Mouse (Mus musculus) cerebellum, postnatal 36 days (tissue): ENCODE measurements at regions not wholly inside any gene's neighbourhood (a gene's known extent, or its start where the extent isn't known, plus 50 kb on each side); places are given as distances from the start of the nearest gene placed in this dataset.

Source experiments
- DNase-seq, 2 experiments: peaks; one replicate each; pipeline ENCODE4 v3.0.0; 2021 to 2022; ENCODE audit warnings: mixed read lengths in 2 of 2

- DNase-seq = no peak
These were observed 933.3 kb upstream of the Cited2 start for GRCm38 (mm10) chr10:16789641-16790243.

GRCm38 (mm10) chr10:16803978-16804377, 919.0 kb upstream of the Cited2 start:
- no peak for DNase-seq

- no peak for DNase-seq
These were observed 912.3 kb upstream of the Cited2 start for GRCm38 (mm10) chr10:16810716-16811115.

DNA sequence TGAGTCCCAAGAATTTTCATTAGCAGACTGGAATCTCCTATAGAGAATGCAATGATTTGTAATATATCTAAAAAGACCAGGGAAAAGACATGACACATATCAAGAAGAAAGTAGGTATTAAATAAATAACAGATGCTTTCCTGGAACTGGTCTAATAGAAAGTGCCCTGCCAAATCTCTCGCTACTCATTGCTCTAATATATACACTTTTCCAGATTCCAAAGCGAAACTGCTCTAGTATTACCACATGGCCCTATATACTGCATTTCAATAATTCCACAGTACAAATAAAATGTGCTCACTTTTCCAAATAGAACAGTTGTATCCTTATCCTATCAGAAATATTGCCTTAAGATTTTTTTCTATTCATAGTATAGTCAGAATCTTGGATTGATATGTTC, 909.0 kb upstream of the Cited2 start:
- DNase-seq = no peak

DNA sequence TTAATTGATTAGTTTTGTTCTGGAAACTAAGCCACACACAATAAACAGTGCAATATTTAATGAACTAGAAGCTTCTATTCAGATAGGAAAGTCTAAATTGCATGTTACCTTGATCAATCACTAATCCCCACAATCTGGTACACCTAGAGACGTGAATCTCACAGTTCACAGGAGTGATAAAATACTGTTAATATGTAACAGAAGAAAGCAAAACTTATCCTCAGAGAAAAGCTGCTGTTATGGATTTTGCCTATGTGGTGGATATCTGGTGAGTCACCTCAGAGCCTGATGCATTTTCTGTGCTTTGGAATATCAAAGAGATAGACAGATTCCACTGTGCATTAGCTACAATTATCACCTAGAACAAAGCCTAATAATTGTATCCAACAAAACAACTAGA, 861.5 kb upstream of the Cited2 start:
- DNase-seq = no peak

DNA sequence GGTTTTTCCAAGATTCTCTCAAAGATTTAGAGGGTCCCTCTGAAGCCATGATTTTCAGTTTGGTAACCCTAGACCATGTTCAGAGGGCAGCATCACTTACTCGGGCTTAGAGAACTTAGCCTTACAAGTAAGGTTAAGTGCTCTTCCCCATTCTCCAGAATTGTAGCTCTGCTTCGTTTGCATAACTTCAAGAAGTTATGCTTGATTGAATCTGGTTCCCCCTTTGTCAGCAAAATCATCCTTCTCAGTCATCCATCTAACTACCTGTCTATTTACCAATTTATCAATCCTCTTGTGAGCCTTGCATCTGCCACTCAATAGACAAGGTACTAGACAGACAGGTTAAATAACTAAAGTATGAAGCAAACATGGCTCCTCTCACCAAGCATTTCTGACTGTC, 856.1 kb upstream of the Cited2 start:
- DNase-seq = no peak

DNA sequence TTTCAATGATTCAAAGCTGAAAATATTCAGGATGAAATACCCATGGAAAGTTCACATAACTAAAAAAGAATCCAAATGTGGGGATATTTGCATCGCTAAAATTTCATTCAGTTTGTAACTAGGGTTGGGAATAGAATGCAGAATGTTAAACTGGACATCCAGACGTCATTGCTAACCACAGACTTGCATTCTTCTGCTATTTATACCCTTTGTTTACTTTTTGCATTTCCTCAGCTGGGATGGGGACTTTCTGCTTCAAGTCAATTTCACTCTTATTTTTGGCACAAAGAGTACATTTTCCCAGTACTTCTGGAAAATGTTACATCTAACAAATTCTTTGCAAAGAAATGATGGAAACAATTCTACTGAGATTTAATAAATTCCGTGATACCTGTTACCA, 848.9 kb upstream of the Cited2 start:
- DNase-seq = no peak

DNA sequence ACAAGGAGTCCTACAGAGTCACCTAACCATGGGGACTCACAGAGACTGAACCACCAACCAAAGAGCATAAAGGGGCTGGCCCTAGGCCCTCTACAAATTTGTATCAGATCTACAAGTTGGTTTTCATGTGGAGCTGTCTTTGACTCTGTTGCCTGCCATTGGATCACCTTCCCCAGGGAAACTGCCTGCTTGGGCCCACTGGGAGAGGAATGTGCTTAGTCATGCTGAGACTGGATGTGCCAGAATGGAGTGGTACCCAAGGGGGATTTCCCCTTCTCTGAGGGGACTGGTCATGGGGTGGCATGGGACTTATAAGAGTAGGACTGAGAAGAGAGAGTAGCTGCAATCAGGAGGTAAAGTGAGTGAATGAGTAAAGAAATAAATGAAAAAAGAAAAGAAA, 844.8 kb upstream of the Cited2 start:
- DNase-seq = no peak

- DNase-seq = no peak
These were observed 829.7 kb upstream of the Cited2 start for GRCm38 (mm10) chr10:16893316-16893715.

- DNase-seq = no peak
These were observed 827.7 kb upstream of the Cited2 start for GRCm38 (mm10) chr10:16895332-16895731.

GRCm38 (mm10) chr10:16922888-16923287, 800.1 kb upstream of the Cited2 start:
- no peak for DNase-seq

- DNase-seq = no peak
These were observed 799.2 kb upstream of the Cited2 start for GRCm38 (mm10) chr10:16923851-16924250.

DNA sequence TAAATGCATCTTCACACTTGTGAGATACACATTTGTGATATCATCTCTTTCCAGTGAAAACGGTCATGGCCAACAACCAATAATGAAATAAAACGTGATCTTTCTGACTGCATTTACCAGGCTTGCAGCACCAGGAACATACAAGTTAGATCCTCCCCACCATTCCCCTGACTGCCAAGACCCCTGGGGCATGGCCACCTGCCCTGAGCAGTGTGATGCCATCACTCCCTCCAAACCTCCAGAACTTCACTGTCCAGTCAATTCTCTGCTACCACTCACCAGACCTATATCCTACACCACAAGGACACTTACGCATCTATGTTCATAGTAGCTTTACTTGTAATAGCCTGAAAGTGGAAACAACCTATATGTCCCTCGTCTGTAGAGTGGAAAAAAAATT, 785.3 kb upstream of the Cited2 start:
- DNase-seq = peak; percentile 84 to 87

DNA sequence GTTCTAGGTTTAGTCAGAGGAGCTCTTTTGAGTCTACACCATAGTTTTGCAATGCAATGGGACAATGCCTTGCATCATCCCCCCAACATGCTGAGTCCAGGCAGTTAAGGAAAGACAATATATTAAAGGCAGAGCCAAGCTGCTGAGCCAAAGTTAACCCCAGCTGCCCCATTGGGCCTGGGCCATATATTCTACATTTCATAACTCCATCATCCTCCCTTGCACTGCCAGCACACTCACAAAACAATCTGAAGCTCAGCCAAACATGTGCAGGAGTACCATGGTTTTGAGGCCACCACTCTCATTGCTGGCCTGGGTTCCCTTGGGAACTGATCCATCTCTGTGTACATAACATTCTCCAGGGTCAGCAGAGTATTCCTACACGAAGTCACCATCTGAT, 771.4 kb upstream of the Cited2 start:
- DNase-seq = no peak

DNA sequence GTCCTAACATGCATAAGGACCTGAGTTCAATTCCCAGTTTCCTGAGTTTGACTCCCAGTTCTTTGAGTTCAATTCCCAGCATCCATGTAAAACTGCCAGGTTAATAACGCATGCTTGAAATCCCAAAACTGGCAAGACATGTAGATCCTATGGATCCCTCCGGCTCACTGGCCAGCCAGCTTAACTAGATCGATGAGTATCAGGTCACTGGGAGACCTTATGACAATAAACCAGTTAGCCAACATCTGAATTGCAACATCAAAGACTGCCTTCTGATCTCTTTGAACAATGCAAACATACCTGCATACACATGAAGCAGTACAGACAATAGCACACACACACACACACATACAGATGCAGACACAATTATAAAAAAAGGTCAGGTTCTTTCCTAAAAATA, 762.0 kb upstream of the Cited2 start:
- DNase-seq = no peak

DNA sequence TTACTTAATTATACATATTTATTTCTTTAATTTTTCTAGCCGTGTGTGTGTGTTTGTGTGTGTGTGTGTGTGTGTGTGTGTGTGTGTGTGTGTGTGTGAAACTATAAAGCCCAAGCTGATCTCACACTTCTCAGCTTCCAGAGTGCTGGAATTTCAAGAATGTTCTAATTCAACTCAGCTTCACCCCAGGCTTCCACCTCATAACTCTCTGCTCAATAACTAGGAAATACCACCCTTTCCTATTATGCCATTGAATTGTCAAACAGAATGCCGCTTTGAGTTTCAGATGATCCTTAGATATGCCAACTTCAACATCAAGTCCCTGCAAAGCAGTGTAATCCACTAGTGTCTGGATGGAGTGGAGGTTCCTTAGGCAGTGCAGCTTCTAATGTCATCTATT, 760.6 kb upstream of the Cited2 start:
- DNase-seq = no peak

DNA sequence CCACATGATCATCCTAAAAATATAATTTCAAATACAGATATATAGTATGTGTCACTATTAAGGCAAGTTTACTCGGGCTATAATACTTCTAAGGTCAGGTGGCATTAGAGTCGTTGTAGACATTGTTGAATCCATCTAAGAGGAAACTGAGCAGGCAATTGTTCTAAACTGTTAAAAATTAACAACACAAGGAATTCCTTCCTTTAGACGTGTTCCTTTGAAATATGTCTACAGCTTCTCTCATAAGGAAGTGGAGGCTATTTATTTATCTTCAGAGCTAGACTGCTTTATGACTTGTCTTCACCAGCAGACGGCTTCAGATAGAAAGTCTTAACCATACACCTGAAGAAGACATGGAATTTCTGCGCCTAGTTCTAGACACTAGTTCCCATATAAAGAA, 744.2 kb upstream of the Cited2 start:
- DNase-seq = no peak

DNA sequence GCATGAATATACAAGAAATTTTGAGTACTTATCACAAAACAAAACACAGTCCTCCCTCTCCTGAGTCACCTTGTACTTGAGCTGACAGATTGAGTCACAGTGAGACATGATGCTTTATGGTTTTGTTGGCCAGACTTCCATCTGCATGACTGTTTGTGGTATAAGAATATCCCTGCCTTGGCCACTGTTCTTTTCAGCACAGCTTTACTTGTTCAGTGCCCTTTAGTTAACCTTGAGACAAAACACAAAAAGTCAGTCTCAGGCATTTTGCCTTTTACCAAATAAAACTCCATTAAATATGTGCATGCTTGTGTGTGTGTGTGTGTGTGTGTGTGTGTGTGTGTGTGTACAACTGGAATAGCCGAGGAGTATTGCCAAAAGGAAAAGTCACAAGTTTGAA, 732.8 kb upstream of the Cited2 start:
- DNase-seq = peak; percentile 46 to 72

GRCm38 (mm10) chr10:16993789-16994188, 729.2 kb upstream of the Cited2 start:
- DNase-seq = peak; percentile 76 to 78

DNA sequence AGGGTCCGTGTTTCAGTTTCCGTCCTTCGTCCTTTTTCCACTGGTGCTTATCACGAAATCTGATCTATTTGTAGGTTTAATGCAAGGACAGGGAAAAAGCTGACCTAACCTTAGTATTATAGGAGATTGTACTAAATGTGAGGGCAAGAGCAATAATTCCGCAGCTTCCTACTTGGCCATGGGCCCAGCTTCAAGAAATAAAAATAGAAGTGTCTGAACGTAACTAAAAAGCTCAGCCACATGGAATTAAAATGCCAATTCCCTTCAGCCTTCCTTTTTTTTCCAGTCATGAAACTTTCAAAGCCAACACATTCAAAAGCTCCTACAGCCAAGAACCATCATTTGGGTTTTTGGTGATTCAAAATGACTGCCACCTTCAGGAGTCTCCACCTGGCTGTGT, 728.5 kb upstream of the Cited2 start:
- peak; percentile 50 to 67 for DNase-seq

- no peak for DNase-seq
These were observed 728.0 kb upstream of the Cited2 start for GRCm38 (mm10) chr10:16995010-16995409.

DNA sequence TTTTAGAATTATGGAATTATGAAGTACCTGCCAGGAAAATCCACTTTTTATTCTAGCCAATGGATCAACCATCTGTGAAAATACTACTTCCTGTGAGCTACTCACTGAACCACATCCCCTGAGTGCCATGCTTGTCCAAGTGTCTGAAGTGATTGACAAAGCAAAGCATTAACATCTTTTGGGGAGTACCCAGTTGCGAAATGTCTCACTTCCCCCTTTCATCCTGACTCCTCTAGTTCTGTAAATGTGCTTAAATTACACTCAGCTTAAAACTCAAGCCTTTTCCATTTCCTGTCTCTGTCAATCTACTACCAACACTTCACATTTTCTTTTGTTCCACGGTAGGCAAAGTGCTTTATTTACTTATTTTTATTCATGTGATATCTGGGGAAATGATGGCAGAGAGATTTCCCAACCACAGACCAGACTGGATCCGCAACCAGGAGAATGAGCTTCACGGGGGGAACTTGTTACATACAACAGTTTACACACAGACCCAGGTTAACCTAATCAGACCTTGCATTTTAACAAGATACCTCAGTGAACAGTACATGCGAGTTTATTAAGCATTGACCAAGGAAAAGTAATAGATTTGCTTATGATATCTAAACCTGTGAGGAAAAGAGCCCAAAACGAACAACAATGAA, 726.1 kb upstream of the Cited2 start:
- DNase-seq = no peak

GRCm38 (mm10) chr10:17001320-17001719, 721.7 kb upstream of the Cited2 start:
- no peak for DNase-seq

GRCm38 (mm10) chr10:17003123-17003849, 719.7 kb upstream of the Cited2 start:
- no peak for DNase-seq
